Mouse (Mus musculus): Measurements from ENCODE around the gene Unc13c.

Unc13c gene

DNA sequence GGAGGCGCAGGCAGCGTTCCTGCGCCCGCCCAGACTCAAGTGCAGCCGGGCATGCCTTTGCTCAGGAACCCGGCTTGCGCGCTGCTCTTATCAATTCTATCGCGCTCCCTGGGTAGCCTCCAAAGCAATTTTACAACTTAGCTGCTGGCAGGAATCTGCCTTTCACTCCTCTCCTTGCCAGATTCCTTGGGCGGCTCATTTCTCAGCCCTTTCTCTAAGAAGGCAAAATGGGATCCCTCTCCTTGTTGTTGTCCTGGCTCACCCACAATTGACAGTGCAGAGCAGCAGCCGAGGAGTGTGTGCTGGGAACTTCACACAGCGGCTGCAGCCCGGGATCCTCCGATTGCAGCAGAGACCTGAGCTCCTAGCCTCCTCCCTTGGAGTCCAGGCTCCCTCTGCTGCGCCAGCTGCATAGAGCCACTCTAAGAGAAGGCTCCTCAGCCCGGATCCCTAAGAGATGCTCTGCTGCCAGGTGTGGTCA lies at the start of gene Unc13c:
TSS of gene Unc13c (minus strand) at position 326 of the 481 bp plus-strand sequence.
- DNase-seq (ENCODE audit: low read depth, low spot score), result no peak

- no peak for DNase-seq (ENCODE audit: low read depth, low spot score)
Observed at GRCm38 (mm10) chr9:74007976-74008686, 39.4 kb upstream of the Unc13c start.

DNA sequence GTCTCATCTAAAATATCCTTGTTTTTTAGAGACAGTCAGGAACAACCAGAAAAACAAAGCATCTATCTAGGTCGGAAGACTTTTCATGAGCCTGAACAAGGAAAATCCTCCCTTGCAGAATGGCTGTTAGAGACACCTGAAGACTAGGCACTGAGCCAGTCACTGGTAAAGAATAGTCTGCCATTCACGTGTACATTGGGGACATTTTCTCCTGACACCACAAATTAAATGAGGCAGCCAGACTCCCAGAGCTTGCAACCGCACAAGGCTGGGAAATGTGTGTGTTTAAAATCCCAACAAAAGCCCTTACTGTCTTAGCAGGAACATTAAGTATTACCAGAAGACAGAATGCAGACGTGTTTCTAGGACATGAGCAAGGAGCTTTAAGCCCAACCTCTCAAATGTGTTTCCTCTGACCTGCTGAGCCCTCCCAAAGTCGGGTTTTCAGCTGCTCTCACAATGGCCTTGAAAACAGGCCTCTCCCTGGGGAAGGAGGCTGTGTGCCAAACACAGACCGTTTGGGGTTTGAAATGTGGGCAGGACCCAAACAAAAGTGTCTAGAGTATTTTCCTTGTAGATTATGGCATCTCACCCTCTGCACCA lies 33.7 kb upstream of the Unc13c start:
- DNase-seq (ENCODE audit: low read depth, low spot score), result no peak

DNA sequence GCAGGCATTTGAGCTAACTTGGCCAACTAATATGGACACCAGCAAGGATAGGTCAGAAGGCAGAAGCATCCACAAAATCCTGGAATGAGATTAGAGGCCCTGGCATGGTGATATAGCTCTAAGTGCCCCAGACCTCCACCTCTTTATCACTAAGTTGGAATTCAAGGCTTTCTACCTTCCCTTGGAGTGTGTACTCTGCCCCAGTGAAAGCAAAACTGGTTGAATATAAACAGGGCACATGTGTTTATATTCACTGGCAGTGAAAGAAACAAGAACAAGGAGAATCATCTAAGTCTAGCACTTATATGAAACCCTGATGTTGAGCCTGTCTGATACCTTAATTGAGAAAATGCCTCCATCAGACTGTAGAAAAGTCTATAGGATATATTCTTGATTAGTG lies 19.3 kb upstream of the Unc13c start:
- no peak for DNase-seq (ENCODE audit: low read depth, low spot score)

- no peak for DNase-seq (ENCODE audit: low read depth, low spot score)
Observed at GRCm38 (mm10) chr9:73987236-73987635, 18.5 kb upstream of the Unc13c start.

- no peak for DNase-seq (ENCODE audit: low read depth, low spot score)
Observed at GRCm38 (mm10) chr9:73982597-73983344, 14.0 kb upstream of the Unc13c start.

- DNase-seq (ENCODE audit: low read depth, low spot score), result no peak
Observed at GRCm38 (mm10) chr9:73972327-73972988, 3.7 kb upstream of the Unc13c start.

GRCm38 (mm10) chr9:73970717-73971116 lies 2.0 kb upstream of the Unc13c start:
- no peak for DNase-seq (ENCODE audit: low read depth, low spot score)

- no peak for DNase-seq (ENCODE audit: low read depth, low spot score)
Observed at GRCm38 (mm10) chr9:73965322-73965915, 3.3 kb downstream of the Unc13c start.

GRCm38 (mm10) chr9:73962471-73962870 lies 6.3 kb downstream of the Unc13c start:
- DNase-seq (ENCODE audit: low read depth, low spot score), result no peak

GRCm38 (mm10) chr9:73952331-73952730 lies 16.4 kb downstream of the Unc13c start:
- DNase-seq (ENCODE audit: low read depth, low spot score), result no peak

DNA sequence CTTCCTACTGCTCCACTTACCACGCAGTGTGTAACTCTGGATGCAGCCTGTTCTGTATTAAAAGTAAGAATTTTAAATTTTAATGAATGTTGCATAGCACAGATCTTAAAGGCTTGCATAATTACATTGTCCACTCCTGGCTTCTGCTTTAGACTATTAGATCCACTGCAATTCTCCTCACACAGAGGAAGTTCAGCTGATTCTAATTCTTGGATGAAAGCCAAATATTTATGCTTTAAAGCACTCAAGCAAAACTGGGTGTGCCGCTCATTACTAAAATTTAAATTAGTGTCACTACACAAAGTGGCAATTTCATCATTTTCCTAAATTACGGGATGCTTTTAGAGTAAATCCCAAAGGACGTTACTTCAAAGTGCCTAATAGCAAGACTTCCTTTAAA lies 17.2 kb downstream of the Unc13c start:
- DNase-seq (ENCODE audit: low read depth, low spot score), result no peak

DNA sequence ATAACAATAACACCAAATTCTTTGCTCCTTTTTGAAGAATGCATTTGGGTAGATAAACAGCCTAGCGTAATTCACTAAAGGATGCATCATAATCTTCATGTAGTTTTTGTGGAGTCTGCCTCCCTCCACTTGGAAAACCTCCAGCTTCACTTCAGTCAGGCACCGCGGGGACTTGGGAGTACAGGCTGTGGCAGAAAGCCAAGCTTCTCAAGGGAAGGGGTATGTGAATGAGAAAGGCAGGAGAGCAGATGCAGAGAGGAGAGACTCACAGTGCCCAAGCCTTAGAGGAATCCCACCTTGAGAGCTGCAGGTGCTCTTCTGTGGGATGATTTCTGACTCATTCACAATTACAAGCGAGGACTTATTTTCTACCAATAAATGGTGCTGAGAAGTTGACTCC lies 33.9 kb downstream of the Unc13c start:
- DNase-seq (ENCODE audit: low read depth, low spot score), result no peak

DNA sequence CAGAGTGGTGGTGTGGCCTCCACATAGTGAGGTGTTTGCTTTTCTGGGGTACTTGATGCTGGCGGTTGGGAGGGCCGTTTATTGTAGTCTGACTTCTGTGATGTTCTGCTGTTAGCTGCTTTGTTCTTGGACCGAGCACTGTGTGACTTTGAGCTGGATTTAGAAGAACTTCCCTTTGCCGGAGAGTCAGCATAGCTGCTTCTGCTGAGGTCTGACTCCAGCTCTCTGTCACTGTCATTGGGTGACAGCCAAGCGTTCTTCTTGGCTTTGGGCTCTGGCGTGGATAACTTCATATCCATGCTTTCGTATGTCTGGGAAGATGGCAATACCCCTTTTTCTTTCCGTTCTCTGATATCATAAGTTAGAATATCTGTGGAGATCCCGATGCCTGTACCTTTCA lies 36.8 kb downstream of the Unc13c start:
- DNase-seq (ENCODE audit: low read depth, low spot score), result no peak

DNA sequence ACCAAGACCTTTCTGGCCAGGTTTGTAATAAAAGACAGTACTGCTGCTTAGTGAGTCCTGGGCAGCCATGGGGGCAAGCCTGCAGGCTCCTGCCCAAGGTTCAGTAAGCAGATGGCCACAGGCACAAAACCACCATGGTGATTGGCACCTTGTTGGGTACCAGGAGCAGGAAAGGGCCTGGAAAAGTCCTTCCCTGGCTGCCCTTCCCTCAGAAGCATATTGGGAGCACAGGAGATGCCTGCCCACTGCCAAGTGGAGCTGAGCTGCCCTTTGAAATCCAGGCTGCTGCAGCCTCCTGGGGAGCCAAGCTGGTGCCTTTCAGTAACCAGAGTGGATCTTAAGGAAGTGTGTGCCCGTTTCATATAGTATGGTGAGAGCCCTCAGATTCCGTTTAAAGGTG lies 41.5 kb downstream of the Unc13c start:
- DNase-seq (ENCODE audit: low read depth, low spot score), result no peak

- DNase-seq (ENCODE audit: low read depth, low spot score), result no peak
Observed at GRCm38 (mm10) chr9:73922449-73923115, 46.2 kb downstream of the Unc13c start.

GRCm38 (mm10) chr9:73905959-73906358 lies 62.8 kb downstream of the Unc13c start:
- DNase-seq (ENCODE audit: low read depth, low spot score), result no peak

GRCm38 (mm10) chr9:73898516-73898915 lies 70.2 kb downstream of the Unc13c start:
- no peak for DNase-seq (ENCODE audit: low read depth, low spot score)

DNA sequence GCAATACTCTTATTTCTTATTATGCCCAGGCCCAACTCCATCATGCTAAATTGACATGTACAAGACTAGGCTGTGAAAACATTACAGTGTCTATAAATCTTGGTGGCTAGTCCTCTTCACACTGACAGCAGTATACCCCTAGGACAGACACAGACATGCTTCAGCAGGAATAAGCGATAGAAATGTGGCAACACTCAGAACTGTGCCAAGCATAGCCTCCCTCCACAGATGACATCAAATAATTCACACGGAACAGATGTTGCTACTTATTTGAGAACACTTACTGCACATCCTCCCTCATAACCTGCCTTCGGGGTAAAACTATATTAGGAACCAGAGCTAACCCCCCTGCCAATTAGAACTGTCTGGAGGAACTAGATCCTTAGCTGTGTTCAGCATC lies 72.6 kb downstream of the Unc13c start:
- no peak for DNase-seq (ENCODE audit: low read depth, low spot score)

DNA sequence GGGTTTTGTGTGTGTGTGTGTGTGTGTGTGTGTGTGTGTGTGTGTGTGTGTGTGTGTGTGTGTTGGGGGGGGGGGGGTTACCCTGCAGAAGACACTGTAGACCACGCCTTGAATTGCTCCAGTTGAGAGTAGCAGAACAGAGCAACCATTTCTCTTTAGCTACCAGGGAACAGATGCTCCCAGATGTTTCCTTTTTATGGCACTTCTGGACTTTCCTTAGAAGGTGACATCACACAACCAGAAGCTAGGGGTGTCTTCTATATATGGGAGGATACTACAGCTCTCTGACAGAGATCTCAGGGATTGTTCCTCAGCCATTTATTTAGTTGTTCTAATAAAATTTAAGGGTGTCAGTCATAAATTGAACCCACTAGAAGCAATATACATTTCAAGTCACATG lies 85.2 kb downstream of the Unc13c start:
- DNase-seq (ENCODE audit: low read depth, low spot score), result no peak

DNA sequence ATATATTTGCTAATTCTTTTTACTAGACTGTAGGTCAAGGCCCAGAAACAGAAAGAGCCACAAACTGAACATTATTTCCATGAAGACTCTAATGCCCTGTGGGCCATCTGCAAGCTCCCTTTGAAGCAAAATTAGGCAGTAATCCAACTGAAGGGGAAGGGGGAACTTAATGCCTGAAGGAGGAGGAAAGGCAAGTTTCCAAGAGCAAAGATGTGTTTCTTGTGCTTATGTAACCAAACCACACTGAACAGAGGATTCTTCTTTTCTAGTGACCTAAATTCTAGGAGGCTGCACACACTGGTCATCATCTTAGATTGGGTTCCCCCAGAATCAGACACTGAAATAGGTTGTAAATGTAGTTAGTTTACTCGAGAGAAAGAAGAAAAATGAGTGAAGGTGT lies 85.6 kb downstream of the Unc13c start:
- no peak for DNase-seq (ENCODE audit: low read depth, low spot score)
